Mouse (Mus musculus): ENCODE measurements around the gene Atg2a.
"Not testable (repeated sequence)": the region's sequence is repeated elsewhere in the genome, so short reads cannot be mapped to it uniquely, and the experiment has no call there.

The Atg2a gene

GRCm38 (mm10) chr19:6296551-6297210, 55.2 kb downstream of the Atg2a start:
- DNase-seq (ENCODE audit: low read depth, low spot score) = no peak

- DNase-seq (ENCODE audit: low read depth, low spot score) = peak; percentile 58
Observed at GRCm38 (mm10) chr19:6297641-6298040, 56.2 kb downstream of the Atg2a start.

- no peak for DNase-seq (ENCODE audit: low read depth, low spot score)
Observed at GRCm38 (mm10) chr19:6299003-6299402, 57.5 kb downstream of the Atg2a start.

- no peak for DNase-seq (ENCODE audit: low read depth, low spot score)
Observed at GRCm38 (mm10) chr19:6299450-6300267, 58.2 kb downstream of the Atg2a start.

- DNase-seq (ENCODE audit: low read depth, low spot score) = no peak
Observed at GRCm38 (mm10) chr19:6300402-6300841, 59.0 kb downstream of the Atg2a start.

- no peak for DNase-seq (ENCODE audit: low read depth, low spot score)
Observed at GRCm38 (mm10) chr19:6302114-6302513, 60.6 kb downstream of the Atg2a start.

GRCm38 (mm10) chr19:6302522-6302921, 61.1 kb downstream of the Atg2a start:
- DNase-seq (ENCODE audit: low read depth, low spot score) = no peak

GRCm38 (mm10) chr19:6303831-6304230, 62.4 kb downstream of the Atg2a start:
- DNase-seq (ENCODE audit: low read depth, low spot score) = no peak

GRCm38 (mm10) chr19:6304787-6305516, 63.5 kb downstream of the Atg2a start:
- DNase-seq (ENCODE audit: low read depth, low spot score) = peak; percentile 93

- peak; percentile 13 for DNase-seq (ENCODE audit: low read depth, low spot score)
Observed at GRCm38 (mm10) chr19:6305517-6306115, 64.1 kb downstream of the Atg2a start.

- peak; percentile 89 for DNase-seq (ENCODE audit: low read depth, low spot score)
Observed at GRCm38 (mm10) chr19:6306137-6306551, 64.7 kb downstream of the Atg2a start, which contains the start of gene Cdc42bpg. TSS of gene Cdc42bpg (plus strand) at chr19:6306456.

GRCm38 (mm10) chr19:6306586-6306985, 65.1 kb downstream of the Atg2a start:
- peak; percentile 91 for DNase-seq (ENCODE audit: low read depth, low spot score)

- no peak for DNase-seq (ENCODE audit: low read depth, low spot score)
Observed at GRCm38 (mm10) chr19:6307733-6308531, 66.5 kb downstream of the Atg2a start.

- no peak for DNase-seq (ENCODE audit: low read depth, low spot score)
Observed at GRCm38 (mm10) chr19:6310181-6310580, 68.7 kb downstream of the Atg2a start.

- DNase-seq (ENCODE audit: low read depth, low spot score) = not testable (repeated sequence)
Observed at GRCm38 (mm10) chr19:6311783-6312182, 70.3 kb downstream of the Atg2a start.
